Mouse (Mus musculus) regulatory T cell (primary cell): ENCODE measurements around the gene Hist1h2bp.

ENCODE experiments used
- in situ Hi-C: fragments of 300-600 bp; cut with MboI, MseI; formaldehyde crosslinking; loops from one replicate; pipeline ENCODE4 v1.15.1; 2025; ENCODE audit warnings: high pct_unique_total_duplicates

Hist1h2bp gene

GRCm38 (mm10) chr13:21786899-21787629 lies at the start of gene Hist1h2bp, which contains the start of gene Hist1h2an:
Hist1h2bp (plus strand) TSS chr13:21787461.
Hist1h2an (minus strand) TSS chr13:21787218.
- in situ Hi-C loops = loop anchor here (25.0 kb wide), 1 partner anchor 1950 kb away; the partner anchor contains the start of genes Hist1h1c, Hist1h2bb and Hist1h3c

GRCm38 (mm10) chr13:21745006-21745405 lies 42.3 kb upstream of the Hist1h2bp start:
- in situ Hi-C loops = no loop called here

- in situ Hi-C loops = loop anchor here (5.0 kb wide), 1 partner anchor 32 kb away; the partner anchor contains the start of genes Hist1h2ai, Hist1h2bl and Hist1h3h
Observed at GRCm38 (mm10) chr13:21749387-21750158, 37.7 kb upstream of the Hist1h2bp start.

- in situ Hi-C loops = loop anchor here (5.0 kb wide), 1 partner anchor 33 kb away; the partner anchor contains the start of genes Hist1h2ai, Hist1h2bl and Hist1h3h
Observed at GRCm38 (mm10) chr13:21750159-21751017, 36.9 kb upstream of the Hist1h2bp start, which contains the start of gene Hist1h4k. Hist1h4k (minus strand) TSS chr13:21750505.

GRCm38 (mm10) chr13:21751417-21751816 lies 35.8 kb upstream of the Hist1h2bp start:
- in situ Hi-C loops = loop anchor here (5.0 kb wide), 1 partner anchor 34 kb away; the partner anchor contains the start of genes Hist1h2ai, Hist1h2bl and Hist1h3h

GRCm38 (mm10) chr13:21751827-21752226 lies 35.4 kb upstream of the Hist1h2bp start:
- in situ Hi-C loops = loop anchor here (5.0 kb wide), 1 partner anchor 35 kb away; the partner anchor contains the start of genes Hist1h2ai, Hist1h2bl and Hist1h3h

GRCm38 (mm10) chr13:21752356-21752755 lies 34.9 kb upstream of the Hist1h2bp start:
- in situ Hi-C loops = loop anchor here (5.0 kb wide), 1 partner anchor 35 kb away; the partner anchor contains the start of genes Hist1h2ai, Hist1h2bl and Hist1h3h

- in situ Hi-C loops = loop anchor here (5.0 kb wide), 1 partner anchor 36 kb away; the partner anchor contains the start of genes Hist1h2ai, Hist1h2bl and Hist1h3h
Observed at GRCm38 (mm10) chr13:21753051-21753523, 34.2 kb upstream of the Hist1h2bp start.

GRCm38 (mm10) chr13:21753524-21754285 lies 33.6 kb upstream of the Hist1h2bp start, which contains the start of the genes Hist1h2ak and Hist1h2bn:
Hist1h2ak (minus strand) TSS chr13:21753827.
Hist1h2bn (plus strand) TSS chr13:21754123.
- in situ Hi-C loops = loop anchor here (5.0 kb wide), 1 partner anchor 36 kb away; the partner anchor contains the start of genes Hist1h2ai, Hist1h2bl and Hist1h3h

- in situ Hi-C loops = loop anchor here (5.0 kb wide), 1 partner anchor 37 kb away; the partner anchor contains the start of genes Hist1h2ai, Hist1h2bl and Hist1h3h
Observed at GRCm38 (mm10) chr13:21754294-21755001, 32.8 kb upstream of the Hist1h2bp start.

GRCm38 (mm10) chr13:21755707-21756106 lies 31.6 kb upstream of the Hist1h2bp start:
- in situ Hi-C loops = no loop called here

- in situ Hi-C loops = loop anchor here (25.0 kb wide), 1 partner anchor 1958 kb away; the partner anchor contains the start of genes Hist1h1c, Hist1h2bb and Hist1h3c
Observed at GRCm38 (mm10) chr13:21778814-21779766, 8.2 kb upstream of the Hist1h2bp start.

GRCm38 (mm10) chr13:21779767-21780731 lies 7.2 kb upstream of the Hist1h2bp start, which contains the start of gene Hist1h1b:
Hist1h1b (minus strand) TSS chr13:21780625.
- in situ Hi-C loops = loop anchor here (25.0 kb wide), 1 partner anchor 1957 kb away; the partner anchor contains the start of genes Hist1h1c, Hist1h2bb and Hist1h3c

- in situ Hi-C loops = loop anchor here (25.0 kb wide), 1 partner anchor 1956 kb away; the partner anchor contains the start of genes Hist1h1c, Hist1h2bb and Hist1h3c
Observed at GRCm38 (mm10) chr13:21781021-21781555, 6.2 kb upstream of the Hist1h2bp start.

- in situ Hi-C loops = loop anchor here (25.0 kb wide), 1 partner anchor 1956 kb away; the partner anchor contains the start of genes Hist1h1c, Hist1h2bb and Hist1h3c
Observed at GRCm38 (mm10) chr13:21781639-21782038, 5.6 kb upstream of the Hist1h2bp start.
